Mouse (Mus musculus) cortical plate, adult 2 months (tissue): ENCODE measurements around the gene Arhgap30.

Source experiments
- CTCF ChIP-seq: fragments of 200-500 bp; IDR thresholded peaks from 2 replicates; pipeline ENCODE4 v1.5.1; 2011; ENCODE audit warnings: mild to moderate bottlenecking, control low read depth, low read length; ENCODE audit not compliant: insufficient read depth; ENCODE audit errors: extremely low read depth
- POLR2A ChIP-seq: fragments of 200-500 bp; IDR thresholded peaks from 2 replicates; pipeline ENCODE4 v1.6.1; 2011; ENCODE audit warnings: mild to moderate bottlenecking, low read length, control low read depth; ENCODE audit not compliant: insufficient read depth; ENCODE audit errors: extremely low read depth

GRCm38 (mm10) chr1:171452923-171453322, 64.2 kb downstream of the Arhgap30 start:
- TF ChIP-seq CTCF (no peak), POLR2A (no peak)
